Mouse (Mus musculus) induced T-regulatory cell, adult 2 months (primary cell): ENCODE measurements around the gene Rnf217.

Experiments used
- DNase-seq: peaks from one replicate; pipeline ENCODE4 v3.0.0-alpha.2; 2012; ENCODE audit warnings: low read depth

Rnf217 gene

GRCm38 (mm10) chr10:31609066-31609961 is at the start of gene Rnf217:
Gene Rnf217, minus strand, starts transcription at chr10:31609184.
- no peak for DNase-seq

GRCm38 (mm10) chr10:31647270-31647669 is 38.3 kb upstream of the Rnf217 start:
- no peak for DNase-seq

GRCm38 (mm10) chr10:31646083-31646482 is 37.1 kb upstream of the Rnf217 start:
- DNase-seq = no peak

- no peak for DNase-seq
Measured at GRCm38 (mm10) chr10:31635098-31635497, 26.1 kb upstream of the Rnf217 start.

GRCm38 (mm10) chr10:31632005-31632404 is 23.0 kb upstream of the Rnf217 start:
- no peak for DNase-seq

GRCm38 (mm10) chr10:31615355-31615754 is 6.4 kb upstream of the Rnf217 start:
- DNase-seq = no peak

- DNase-seq = no peak
Measured at GRCm38 (mm10) chr10:31614111-31614510, 5.1 kb upstream of the Rnf217 start.

GRCm38 (mm10) chr10:31608441-31609065 is 431 bp downstream of the Rnf217 start:
- DNase-seq = no peak

GRCm38 (mm10) chr10:31606981-31607867 is 1.8 kb downstream of the Rnf217 start:
- no peak for DNase-seq

GRCm38 (mm10) chr10:31603855-31604254 is 5.1 kb downstream of the Rnf217 start:
- no peak for DNase-seq

- no peak for DNase-seq
Measured at GRCm38 (mm10) chr10:31600116-31600515, 8.9 kb downstream of the Rnf217 start.

GRCm38 (mm10) chr10:31597886-31598285 is 11.1 kb downstream of the Rnf217 start:
- DNase-seq = no peak

GRCm38 (mm10) chr10:31596804-31597203 is 12.2 kb downstream of the Rnf217 start:
- no peak for DNase-seq

- DNase-seq = no peak
Measured at GRCm38 (mm10) chr10:31595326-31595725, 13.7 kb downstream of the Rnf217 start.

GRCm38 (mm10) chr10:31592741-31593524 is 16.1 kb downstream of the Rnf217 start:
- DNase-seq = no peak

- no peak for DNase-seq
Measured at GRCm38 (mm10) chr10:31592095-31592740, 16.8 kb downstream of the Rnf217 start.

- no peak for DNase-seq
Measured at GRCm38 (mm10) chr10:31580722-31581121, 28.3 kb downstream of the Rnf217 start.

- no peak for DNase-seq
Measured at GRCm38 (mm10) chr10:31580073-31580472, 28.9 kb downstream of the Rnf217 start.

GRCm38 (mm10) chr10:31573267-31573666 is 35.7 kb downstream of the Rnf217 start:
- DNase-seq = no peak

- DNase-seq = no peak
Measured at GRCm38 (mm10) chr10:31557311-31557710, 51.7 kb downstream of the Rnf217 start.

GRCm38 (mm10) chr10:31555433-31555960 is 53.5 kb downstream of the Rnf217 start:
- DNase-seq = no peak
